ENCODE assay signal across 8 mouse cellular contexts in the genomic region with DNA sequence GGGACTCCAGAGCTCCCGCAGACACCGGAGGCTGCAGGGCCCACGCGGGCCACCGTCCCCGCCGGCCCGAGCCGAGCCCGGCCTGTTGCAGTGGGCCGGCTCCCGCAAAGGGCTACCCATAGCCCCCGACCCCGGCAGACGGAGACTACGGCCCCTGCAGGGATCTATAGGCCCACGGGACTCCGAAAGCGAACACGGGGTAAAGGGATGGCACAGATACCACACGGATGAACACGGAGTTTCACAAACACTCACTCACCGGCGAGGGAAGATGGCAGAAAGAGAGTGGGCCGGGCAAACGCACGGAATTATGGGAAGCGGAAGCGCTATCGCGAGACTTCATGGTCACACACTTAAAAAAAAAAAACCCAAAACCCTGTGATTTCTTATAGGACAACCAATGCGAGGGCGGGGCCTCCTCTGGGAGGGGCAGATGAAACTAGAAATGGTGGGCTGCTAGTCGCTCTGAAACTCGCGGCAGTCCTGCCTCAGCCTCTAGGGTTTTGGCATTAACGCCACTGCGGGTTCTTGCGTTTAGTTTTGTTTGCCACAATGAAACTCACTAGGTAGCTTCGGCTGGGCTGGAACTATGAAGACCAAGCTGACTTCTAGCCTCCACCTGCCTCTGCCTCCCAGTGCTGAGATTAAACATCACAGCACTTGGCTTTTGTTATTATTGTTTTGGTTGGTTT. TPM values are rescaled to one million over a fixed set of nuclear protein-coding genes. Genes with fewer than 3 reads are reported as not detected.
DNase-seq lines count a peak whose midpoint lies in the region; ATAC-seq and TF ChIP-seq lines count a peak whose summit lies in the region.

A gene (minus strand): TSS at position 312 of the 692 bp plus-strand sequence.

- intact Hi-C loops in heart, postnatal 10 days (cut with DNase I) = loop anchor here (5.0 kb wide), 1 partner anchor 1784 kb away; a partner anchor contains a TSS

- DNase-seq in heart, postnatal 10 days = peak; percentile 96 to 97
- DNase-seq in large intestine, adult 2 months (ENCODE audit: low read depth, low spot score) = peak; percentile 92
- DNase-seq in liver, postnatal 0 days = peak; percentile 95
- DNase-seq in testis, postnatal 10 days (ENCODE audit: low spot score) = peak; percentile 98

- H3K27me3 ChIP-seq in ES-Bruce4 (ENCODE audit: control insufficient read depth, insufficient read depth, low read length, poor library complexity, severe bottlenecking) = no peaks in the 10 kb centered on the region
- H3K27me3 ChIP-seq in forebrain, embryonic 13.5 days = no peaks in the 10 kb centered on the region
- no peaks in the 10 kb centered on the region for H3K27me3 ChIP-seq in liver, postnatal 0 days (ENCODE audit: insufficient read depth, low read length)
- H3K27me3 ChIP-seq in neural tube, embryonic 14.5 days (ENCODE audit: control insufficient read depth, insufficient read depth, low read length) = no peaks in the 10 kb centered on the region

- TF ChIP-seq EP300 in ES-Bruce4 (IDR thresholded peaks at IDR 0.05; ENCODE audit: insufficient read depth, low read depth, low read length) = 0 out of 2 replicates have a peak, but pooled peaks have one; percentile 18
- TF ChIP-seq EP300 in liver, postnatal 0 days (IDR thresholded peaks at IDR 0.05; ENCODE audit: low read depth) = peak; percentile 92

- no peak for TF ChIP-seq CTCF in ES-Bruce4 (IDR thresholded peaks at IDR 0.05; ENCODE audit: low read depth, low read length)
- TF ChIP-seq CTCF in liver, postnatal 0 days (IDR thresholded peaks at IDR 0.05; ENCODE audit: low read depth) = no peak

- peak; percentile 97 for TF ChIP-seq POLR2A in ES-Bruce4 (IDR thresholded peaks at IDR 0.05; ENCODE audit: insufficient read depth, low read length)

- H3K4me1 ChIP-seq in ES-Bruce4 (ENCODE audit: control insufficient read depth, insufficient read depth, low read length) = peaks cover under 1% of the 10 kb centered on the region
- peaks cover 49% of the 10 kb centered on the region for H3K4me1 ChIP-seq in forebrain, embryonic 13.5 days
- H3K4me1 ChIP-seq in liver, postnatal 0 days (ENCODE audit: insufficient read depth) = peaks cover 64% of the 10 kb centered on the region
- H3K4me1 ChIP-seq in neural tube, embryonic 14.5 days (ENCODE audit: control insufficient read depth, insufficient read depth, low read length) = peaks cover 30% of the 10 kb centered on the region

- H3K27ac ChIP-seq in ES-Bruce4 (ENCODE audit: insufficient read depth, low read length) = peak within 1 kb of the TSS; percentile 93
- peak within 1 kb of the TSS; percentile 87 for H3K27ac ChIP-seq in forebrain, embryonic 13.5 days
- peak within 1 kb of the TSS; percentile 88 for H3K27ac ChIP-seq in liver, postnatal 0 days (ENCODE audit: low read depth)
- peak within 1 kb of the TSS; percentile 83 for H3K27ac ChIP-seq in neural tube, embryonic 14.5 days (ENCODE audit: low read depth, low read length)

- H3K4me3 ChIP-seq in ES-Bruce4 (ENCODE audit: low read depth, low read length) = peak within 1 kb of the TSS; percentile 99
- H3K4me3 ChIP-seq in forebrain, embryonic 13.5 days = peak within 1 kb of the TSS; percentile 96
- H3K4me3 ChIP-seq in liver, postnatal 0 days (ENCODE audit: low read depth, low read length) = peak within 1 kb of the TSS; percentile 91
- peak within 1 kb of the TSS; percentile 94 for H3K4me3 ChIP-seq in neural tube, embryonic 14.5 days (ENCODE audit: low read depth, low read length)

- H3K4me2 ChIP-seq in forebrain, embryonic 13.5 days = peak within 1 kb of the TSS; percentile 97
- peak within 1 kb of the TSS; percentile 84 for H3K4me2 ChIP-seq in liver, postnatal 0 days (ENCODE audit: low read depth, low read length)
- H3K4me2 ChIP-seq in neural tube, embryonic 14.5 days (ENCODE audit: low read depth, low read length) = peak within 1 kb of the TSS; percentile 87

- peak within 1 kb of the TSS; percentile 84 for H3K9ac ChIP-seq in ES-Bruce4 (ENCODE audit: low read depth, poor library complexity, severe bottlenecking)
- peak within 1 kb of the TSS; percentile 99 for H3K9ac ChIP-seq in forebrain, embryonic 13.5 days
- peak within 1 kb of the TSS; percentile 93 for H3K9ac ChIP-seq in liver, postnatal 0 days (replicated peaks)
- peak within 1 kb of the TSS; percentile 97 for H3K9ac ChIP-seq in neural tube, embryonic 14.5 days (replicated peaks; ENCODE audit: low read depth, low read length)

- WGBS in forebrain, embryonic 13.5 days = under 1% methylated on average over 40 of the region's 40 CpGs
- WGBS in large intestine, adult 2 months = under 1% methylated on average over 40 of the region's 40 CpGs
- under 1% methylated on average over 40 of the region's 40 CpGs for WGBS in liver, postnatal 0 days (ENCODE audit: insufficient replicate concordance)
- WGBS in neural tube, embryonic 14.5 days = 0% methylated on average over 40 of the region's 40 CpGs

- peaks cover 66% of the 10 kb centered on the region for H3K36me3 ChIP-seq in ES-Bruce4 (ENCODE audit: control insufficient read depth, insufficient read depth, low read length, poor library complexity, severe bottlenecking)
- peaks cover 70% of the 10 kb centered on the region for H3K36me3 ChIP-seq in forebrain, embryonic 13.5 days (ENCODE audit: poor library complexity, severe bottlenecking)
- peaks cover 60% of the 10 kb centered on the region for H3K36me3 ChIP-seq in liver, postnatal 0 days (replicated peaks; ENCODE audit: insufficient read depth, low read length)
- H3K36me3 ChIP-seq in neural tube, embryonic 14.5 days (ENCODE audit: control insufficient read depth, insufficient read depth, low read length) = peaks cover 38% of the 10 kb centered on the region

- ATAC-seq in cerebellum, adult (ENCODE audit: insufficient number of reproducible peaks, low FRiP score, low TSS enrichment) = peak; percentile 86
- ATAC-seq in forebrain, embryonic 13.5 days = peak; percentile 84
- peak; percentile 85 for ATAC-seq in liver, postnatal 0 days
- ATAC-seq in neural tube, embryonic 14.5 days (ENCODE audit: low read depth) = peak; percentile 84

- no peaks in the 10 kb centered on the region for H3K9me3 ChIP-seq in ES-Bruce4 (replicated peaks; ENCODE audit: control insufficient read depth, insufficient read depth, low read length, poor library complexity, severe bottlenecking)
- no peaks in the 10 kb centered on the region for H3K9me3 ChIP-seq in forebrain, embryonic 13.5 days (replicated peaks)
- no peaks in the 10 kb centered on the region for H3K9me3 ChIP-seq in liver, postnatal 0 days (ENCODE audit: low read length)
- no peaks in the 10 kb centered on the region for H3K9me3 ChIP-seq in neural tube, embryonic 14.5 days (ENCODE audit: control insufficient read depth, low read length)

RNA-seq across cellular contexts. Expression of the gene that starts here (rescaled TPM):
- 2,423 and 2,841 TPM in 2 replicates for polyA plus RNA-seq in ES-Bruce4 (2011; ENCODE audit: insufficient read depth, insufficient read length, low read depth, missing spikeins)
- polyA plus RNA-seq in forebrain, embryonic 13.5 days (2015; fragmentation: Nextera tagmentation; extraction: Ambion mirVana) = 632 and 719 TPM in 2 replicates
- total RNA-seq in heart, postnatal 10 days (2021) = 100 to 1,000 TPM; 675 to 681 TPM
- polyA plus RNA-seq in large intestine, adult 2 months (2012; rRNA removed) = 1,443 and 1,473 TPM in 2 replicates
- polyA plus RNA-seq in liver, postnatal 0 days (2015; fragmentation: Nextera tagmentation; extraction: Ambion mirVana) = 406 and 414 TPM in 2 replicates
- 414 and 418 TPM in 2 replicates for polyA plus RNA-seq in neural tube, embryonic 14.5 days (2014; fragmentation: Nextera tagmentation; extraction: Ambion mirVana)

Comparison
In these comparisons a context has a peak if more than half of its experiments do, and no peak if none do; other contexts are left out.
1. Peak in every context shown above with its lines: DNase-seq, ATAC-seq, H3K4me3 ChIP-seq and H3K27ac ChIP-seq.